Mouse (Mus musculus) CD8-positive naive resting alpha-beta T cell, adult 2 months (primary cell): ENCODE measurements around the gene Ctdsp2.
A peak's percentile ranks its signal among the peaks of the same experiment; 100 is the strongest.

Source experiments
- DNase-seq, 2 experiments: peaks; one replicate each; pipeline ENCODE4 v3.0.0; 2022; ENCODE audit warnings: low read depth in 2 of 2, low spot score in 2 of 2

The Ctdsp2 gene

DNA sequence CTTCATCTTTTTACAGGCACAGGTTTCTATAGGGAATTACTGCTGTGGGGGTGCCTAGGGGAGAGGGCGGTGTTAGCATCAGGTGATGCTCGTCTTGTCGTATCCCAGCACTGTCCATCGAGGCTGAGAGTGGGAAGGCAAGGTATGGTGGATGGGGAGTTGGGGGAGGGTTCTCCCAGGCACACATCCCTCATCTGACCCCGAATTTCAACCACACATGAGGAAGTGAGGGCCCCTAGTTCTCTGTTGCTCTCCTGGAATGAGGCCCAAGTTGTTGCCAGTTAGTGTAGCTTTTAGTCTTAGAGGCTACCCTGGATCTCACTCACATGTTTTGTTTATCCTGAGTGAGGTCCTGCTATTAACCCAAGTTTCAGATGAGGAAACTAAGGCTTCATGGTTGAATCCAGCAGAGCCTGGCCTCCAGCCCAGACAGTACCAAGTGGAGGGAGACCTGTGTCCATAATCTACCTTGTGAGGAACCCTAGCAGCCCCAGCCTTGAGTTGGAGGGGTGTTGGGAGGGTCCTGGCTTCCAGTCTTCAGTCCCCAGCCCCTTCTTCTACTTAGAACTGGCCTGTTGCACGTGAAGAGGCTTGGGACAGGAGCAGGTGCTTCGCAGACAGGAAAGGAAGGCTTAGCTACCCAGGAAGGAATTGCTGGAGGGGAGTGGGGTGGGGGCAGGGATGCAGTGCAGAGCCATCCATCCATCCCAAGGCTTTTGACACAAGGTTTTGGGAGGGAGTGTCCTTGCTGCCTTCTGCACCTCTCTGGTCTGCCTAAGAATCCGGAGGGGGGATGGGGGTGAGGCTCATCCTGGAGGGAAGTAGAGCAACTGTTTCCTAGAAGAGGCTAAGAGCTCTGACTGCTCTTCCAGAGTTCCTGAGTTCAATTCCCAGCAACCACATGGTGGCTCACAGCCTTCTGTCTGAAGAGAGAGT, 8.9 kb downstream of the Ctdsp2 start:
- DNase-seq = no peak

DNA sequence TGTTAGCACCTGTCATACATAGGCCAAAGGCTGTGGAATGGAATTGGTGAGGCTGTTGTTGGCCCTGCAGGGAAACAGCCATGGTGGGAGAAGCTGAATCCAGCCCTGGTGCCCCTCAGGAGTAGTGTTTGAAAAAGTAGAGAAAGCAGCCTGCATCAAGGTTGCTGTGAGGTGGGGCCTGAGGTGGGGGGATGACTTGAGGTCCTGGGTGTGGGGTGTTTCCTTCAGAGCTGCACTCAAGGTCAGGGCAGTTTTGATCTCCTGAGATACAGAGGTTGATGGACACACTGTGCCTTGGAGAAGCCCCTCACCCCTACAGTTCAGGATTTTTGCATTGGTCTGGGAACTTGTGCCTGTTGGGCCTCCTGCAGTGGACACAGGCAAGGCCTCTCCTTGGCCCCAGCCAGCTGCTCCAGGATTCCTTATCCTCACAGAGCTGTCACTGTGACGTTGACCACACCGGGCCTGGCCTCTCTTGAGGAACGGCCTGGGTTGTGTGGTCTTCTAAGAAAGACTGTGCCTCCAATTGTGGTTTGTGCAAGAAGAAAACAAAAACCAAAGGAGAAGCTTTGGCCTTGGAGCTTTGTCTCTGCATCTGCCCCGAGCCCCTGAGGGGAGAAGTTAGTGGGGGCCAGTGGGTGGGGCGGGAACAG, 10.1 kb downstream of the Ctdsp2 start:
- no peak for DNase-seq

DNA sequence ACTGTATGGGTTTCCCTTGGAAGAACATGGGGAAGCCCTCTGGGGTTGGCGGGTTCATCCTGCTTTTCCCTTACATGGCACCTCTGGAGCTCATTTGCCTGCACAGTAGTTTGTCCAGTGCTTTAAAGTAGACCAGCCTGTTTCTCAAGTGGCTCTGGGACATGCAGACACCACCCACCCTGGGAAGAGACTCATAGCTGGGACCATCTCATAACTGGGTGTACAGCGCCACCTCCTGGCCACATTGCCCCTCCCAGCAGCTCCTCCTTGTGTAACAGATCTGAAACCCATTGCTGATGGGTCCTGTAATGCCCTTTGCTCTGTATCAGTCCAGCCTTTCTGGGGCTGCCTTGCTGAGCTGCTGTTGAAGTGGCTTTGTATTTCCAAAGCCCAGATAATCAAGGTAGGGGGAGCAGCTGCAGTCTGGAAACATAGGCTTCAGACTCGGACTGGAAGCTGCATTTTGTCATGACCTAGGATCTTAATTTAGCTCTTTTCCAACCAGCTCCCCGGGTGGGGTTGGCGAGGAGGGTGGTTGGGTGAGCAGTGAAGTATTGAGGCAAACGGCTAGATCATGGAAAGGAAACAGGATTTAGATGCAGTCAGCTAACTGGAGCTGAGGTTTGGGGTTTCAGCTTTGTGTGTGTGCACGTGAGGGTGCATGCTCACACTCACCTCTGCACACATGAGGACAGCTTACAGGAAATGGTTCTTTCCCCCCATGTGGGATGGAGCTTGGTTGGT, 12.0 kb downstream of the Ctdsp2 start:
- peak; percentile 83 to 85 for DNase-seq

DNA sequence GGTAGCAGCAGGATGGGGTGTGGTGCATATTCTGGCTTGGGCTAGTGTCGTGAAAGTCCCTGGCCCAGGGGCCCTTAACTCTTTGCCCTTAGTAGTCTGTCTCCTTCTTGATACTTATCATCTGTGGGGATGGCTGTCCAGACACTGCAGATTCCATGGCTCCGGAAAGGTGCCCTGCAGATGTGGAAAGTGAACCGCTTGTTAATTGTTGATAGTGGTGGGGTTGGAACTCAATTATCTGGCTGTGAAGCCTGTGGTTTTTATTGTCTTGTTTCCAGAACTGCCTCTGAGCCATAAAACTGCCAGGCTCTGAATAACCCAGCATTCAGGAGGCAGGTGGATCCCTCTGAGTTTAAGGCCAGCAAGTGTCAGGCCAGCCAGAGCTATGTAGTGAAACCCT, 13.2 kb downstream of the Ctdsp2 start:
- no peak for DNase-seq

DNA sequence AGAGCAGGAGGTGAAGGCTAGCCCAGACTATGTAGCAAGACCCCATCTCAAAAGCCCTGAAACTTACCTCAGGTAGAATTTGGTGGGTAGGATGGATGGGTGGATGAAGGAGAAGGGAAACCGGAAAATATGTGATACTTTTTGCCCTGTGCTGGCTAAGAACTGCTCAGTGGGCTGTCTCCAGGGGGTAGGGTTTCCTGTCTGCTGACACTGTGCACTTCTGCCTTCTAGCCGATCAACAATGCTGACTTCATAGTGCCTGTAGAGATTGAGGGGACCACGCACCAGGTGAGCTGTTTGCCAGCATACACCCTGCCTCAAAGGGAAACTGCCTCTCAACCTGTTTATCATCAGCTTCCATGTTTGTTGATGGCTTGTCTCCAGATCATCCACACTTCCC, 15.1 kb downstream of the Ctdsp2 start:
- DNase-seq = no peak

DNA sequence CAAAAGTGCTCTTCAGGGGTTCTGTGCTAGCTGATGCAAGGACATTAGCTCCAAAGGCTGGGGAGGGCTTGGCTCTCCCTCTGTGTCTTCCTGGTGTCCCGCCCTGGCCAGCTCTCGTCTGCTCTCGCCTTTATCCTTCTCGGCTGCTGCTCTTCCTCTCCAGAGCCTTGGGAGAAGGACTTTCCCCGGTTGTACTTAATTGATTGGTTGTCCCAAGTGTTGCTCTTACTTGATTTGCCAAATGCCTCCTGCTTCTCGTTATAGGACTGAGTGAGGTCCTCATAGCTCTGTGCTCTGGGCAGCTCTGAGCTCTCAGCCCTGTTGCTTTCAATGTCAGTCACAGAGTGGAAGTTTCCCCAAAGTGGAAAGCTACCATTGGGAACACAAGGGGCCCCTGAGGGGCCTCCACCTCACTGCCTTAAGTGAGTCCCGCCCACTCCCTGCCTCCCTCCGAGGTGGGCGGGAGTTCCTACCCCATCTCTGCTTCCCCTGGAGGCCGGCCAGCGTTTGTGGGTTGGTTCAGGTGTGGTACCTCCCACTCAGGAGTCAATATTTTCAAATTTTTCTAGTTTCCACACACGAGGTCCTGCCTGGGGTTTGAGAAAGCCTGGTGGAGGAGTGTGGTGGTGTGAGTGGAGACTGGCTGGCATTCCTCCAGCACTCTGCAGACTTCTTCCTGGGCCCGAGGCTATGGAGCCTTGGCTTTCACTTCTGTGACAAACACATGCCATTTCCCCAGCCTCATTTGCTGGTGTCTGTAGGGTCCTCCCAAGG, 19.0 kb downstream of the Ctdsp2 start:
- no peak for DNase-seq

DNA sequence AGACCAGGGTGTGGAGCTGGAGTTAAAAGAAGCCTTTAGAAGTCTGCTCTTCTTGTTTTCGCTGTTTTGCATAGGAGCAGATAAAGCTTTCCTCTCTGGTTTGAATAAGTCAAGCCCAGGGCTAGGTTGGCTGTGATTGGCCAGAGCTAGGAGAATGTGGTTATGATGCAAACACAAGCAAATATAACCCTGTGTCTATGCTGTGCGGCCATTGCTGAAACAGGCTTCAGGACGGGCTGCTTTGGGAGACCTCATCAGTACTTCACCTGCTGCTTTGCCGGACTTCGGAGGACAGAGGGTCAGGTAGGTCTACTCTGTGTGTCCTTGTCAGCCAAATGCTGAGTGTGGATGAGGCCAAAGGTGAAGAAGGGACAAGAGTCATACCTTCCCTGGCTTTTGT, 22.0 kb downstream of the Ctdsp2 start, which contains the start of gene Avil:
Gene Avil (plus strand): TSS at position 181 of the 400 bp plus-strand sequence.
- no peak for DNase-seq

DNA sequence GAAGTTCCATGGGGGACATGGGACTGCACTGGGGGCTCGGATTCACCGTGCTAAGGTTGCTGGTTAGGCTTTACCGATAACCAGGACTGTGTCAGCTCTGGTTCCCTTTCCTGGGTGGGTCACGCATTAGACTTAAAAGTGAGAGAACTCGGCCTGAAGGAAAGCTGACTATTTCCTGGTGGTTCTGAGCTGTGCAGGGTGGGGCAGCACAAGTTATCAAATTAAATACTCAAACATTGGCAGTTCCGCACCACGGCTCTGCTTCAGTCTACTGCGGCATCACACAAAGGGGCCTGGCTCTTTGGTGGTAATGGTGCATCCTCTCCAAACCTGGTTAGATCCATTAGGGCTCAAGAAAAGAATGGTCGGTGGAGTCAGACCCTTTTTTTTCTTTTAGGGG, 22.8 kb downstream of the Ctdsp2 start:
- DNase-seq = no peak

DNA sequence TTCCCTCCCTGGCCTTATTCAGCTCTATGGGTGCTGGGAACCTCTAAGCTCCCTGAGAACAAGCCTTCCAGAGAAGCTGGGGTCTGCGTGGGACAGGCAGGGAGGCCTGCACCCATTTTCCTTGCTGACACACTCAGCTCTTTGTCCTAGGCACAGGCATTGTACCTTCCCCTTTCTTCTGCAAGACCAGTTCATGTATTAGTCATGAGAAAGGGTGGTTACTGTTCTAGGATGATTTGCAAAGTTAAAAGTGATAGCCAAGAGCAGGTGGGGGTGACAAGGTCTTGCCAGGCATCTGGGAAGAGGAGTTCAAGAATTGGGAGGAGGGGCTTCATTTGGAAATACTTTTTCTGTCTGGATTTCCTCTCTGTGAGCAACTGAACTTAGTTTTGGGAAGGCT, 23.5 kb downstream of the Ctdsp2 start:
- no peak for DNase-seq

DNA sequence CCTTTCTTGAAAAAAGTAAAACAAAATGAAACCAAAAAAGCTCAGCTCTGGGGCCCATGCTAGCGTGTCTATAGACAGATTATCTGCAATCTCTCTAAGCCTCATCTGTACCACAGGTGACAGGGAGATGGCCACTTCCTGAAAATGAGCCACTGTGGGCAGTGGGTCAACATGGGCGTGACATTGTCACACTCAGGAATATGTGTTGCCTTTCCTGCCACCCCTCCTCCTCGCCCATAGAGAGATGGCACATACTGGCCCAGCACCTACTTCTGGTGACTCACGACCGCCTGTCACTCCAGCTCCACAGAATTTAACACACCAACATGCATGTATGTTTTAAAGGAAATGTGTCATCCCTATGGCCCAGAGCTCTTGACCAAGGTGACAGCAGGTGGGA, 24.2 kb downstream of the Ctdsp2 start:
- no peak for DNase-seq

DNA sequence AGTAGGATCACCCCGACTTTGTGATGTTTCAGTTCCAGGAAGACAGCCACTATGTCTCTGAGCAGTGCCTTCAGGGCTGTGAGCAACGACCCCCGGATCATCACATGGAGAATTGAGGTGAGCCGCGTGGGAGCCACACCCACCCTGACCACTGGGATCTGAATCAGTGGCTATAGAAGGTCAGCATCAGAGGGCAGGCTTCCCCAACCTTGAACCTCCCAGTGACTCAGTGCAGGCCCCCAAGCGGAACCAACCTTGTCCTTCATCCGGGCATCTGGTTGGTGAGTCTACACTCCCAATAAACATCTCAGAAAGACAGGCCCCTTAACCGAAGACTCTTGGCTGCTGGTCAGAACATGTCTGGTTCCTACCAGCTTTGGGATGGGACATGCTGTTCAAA, 24.8 kb downstream of the Ctdsp2 start:
- no peak for DNase-seq

DNA sequence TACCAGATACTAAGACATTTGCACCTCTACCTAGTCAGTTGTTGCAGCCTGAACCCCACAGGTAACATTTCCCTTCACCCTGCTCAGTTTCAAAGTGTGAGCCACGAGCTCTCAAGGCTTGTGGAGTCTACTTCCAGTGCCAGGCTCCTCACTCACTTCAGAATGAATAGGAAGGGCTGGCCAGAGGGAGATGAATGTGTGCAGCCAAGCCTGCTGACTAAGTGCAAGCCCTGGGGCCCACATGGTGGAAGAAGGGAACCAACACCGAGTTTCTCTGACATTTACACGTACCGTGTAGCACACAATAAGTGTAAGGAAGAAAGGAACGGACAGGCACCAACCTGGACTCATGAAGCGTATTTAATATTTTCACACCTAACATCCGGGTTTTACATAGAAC, 25.3 kb downstream of the Ctdsp2 start:
- no peak for DNase-seq

DNA sequence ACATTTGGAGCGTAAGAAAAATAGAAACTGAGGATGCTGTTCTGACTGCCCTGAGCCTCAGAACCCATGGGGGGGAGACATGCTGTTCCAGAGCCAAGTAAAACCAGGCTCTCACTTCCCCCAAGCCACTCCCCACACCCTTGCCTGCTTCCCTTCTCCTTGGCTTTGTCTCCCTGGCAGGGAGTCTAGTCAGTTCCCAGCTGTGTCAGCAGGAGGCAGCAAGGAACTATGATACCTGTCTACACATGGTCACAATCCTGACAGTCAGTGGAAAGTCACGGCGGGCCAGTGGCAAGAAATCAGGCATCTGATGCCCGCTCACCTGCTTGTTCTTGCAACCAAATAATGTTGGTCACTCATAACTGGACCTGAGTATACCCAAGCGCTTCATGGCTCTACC, 38.0 kb downstream of the Ctdsp2 start:
- no peak for DNase-seq

DNA sequence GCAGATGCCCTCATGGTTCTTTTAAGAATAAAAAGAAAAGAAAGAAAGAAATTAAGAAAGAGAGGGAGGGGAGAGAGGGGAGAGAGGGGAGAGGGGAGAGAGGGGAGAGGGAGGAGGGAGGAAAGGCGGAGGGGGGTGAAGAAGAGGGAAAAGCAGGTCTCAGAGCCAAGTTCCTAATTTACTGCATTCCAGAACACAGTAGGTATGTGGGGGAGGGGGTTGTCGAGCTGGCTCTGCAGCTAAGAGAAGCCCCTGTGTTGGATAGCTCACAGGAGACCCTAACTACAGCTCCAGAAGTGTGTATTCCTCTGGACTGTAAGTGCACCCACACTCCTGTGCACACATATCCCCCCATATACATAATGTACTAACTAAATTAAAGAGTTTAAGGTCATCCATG, 38.6 kb downstream of the Ctdsp2 start:
- no peak for DNase-seq

DNA sequence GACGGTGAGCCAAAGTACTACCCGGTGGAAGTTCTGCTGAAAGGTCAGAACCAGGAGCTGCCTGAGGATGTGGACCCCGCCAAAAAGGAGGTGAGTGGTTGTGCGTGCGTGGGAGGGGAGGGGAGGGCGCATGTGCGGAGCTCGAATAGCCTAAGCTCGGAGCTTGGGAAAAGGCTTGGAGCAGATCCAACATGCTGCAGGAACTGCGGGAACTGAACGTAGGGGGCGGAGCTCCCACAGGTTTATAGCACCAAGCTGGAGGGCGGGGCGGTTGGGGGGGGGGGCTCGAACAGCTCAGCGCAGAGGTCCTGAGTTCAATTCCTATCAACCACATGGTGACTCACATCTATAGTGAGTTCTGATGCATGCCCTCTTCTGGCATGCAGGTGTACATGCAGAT, 39.9 kb downstream of the Ctdsp2 start:
- DNase-seq = no peak

DNA sequence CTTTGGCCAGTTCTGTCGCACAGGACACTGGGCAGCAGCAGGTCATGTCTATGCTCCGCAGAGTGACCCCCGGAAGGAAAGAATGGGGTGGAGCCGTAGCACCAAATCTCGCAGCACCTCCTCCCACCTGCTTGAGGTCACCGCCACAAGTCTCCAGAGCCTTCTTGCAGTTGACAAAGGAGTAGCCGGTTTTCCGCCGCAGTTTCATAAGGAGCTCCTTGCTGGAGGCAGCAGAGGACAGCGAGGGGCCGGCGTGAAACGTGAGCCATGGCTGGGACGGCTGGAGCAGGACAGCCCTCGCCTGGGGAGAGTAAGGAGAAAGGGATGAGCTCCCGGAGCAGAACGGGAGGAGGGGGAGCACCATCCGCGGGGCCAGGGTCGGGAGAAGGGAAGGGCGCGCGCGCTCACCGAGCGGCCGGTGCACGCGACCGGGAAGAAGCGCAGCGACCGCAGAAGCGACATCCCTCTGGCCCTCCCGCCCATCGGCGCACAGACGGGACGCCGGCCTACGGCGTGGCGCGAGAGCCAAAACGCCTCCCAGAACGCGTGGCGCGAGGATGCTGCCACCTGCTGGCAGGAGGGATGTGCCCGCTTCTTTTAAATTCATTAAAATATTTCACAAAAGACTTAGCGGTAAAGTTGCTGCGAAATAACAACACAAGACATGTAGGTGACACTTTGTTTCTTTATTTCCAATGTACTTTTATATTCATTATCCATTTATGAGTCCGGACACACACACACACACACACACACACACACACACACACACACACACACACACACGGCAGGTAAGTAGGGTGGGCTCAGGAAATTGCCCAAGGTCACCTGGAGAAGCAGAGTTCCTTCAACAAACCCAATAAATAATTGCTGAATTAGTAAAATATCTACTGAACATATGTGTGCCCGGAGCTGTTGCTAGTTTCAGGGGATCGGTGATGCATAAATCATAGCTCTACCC, 52.1 kb downstream of the Ctdsp2 start, which contains the start of gene Tsfm:
Gene Tsfm (minus strand): TSS at position 505 of the 961 bp plus-strand sequence.
- peak; percentile 82 to 86 for DNase-seq

DNA sequence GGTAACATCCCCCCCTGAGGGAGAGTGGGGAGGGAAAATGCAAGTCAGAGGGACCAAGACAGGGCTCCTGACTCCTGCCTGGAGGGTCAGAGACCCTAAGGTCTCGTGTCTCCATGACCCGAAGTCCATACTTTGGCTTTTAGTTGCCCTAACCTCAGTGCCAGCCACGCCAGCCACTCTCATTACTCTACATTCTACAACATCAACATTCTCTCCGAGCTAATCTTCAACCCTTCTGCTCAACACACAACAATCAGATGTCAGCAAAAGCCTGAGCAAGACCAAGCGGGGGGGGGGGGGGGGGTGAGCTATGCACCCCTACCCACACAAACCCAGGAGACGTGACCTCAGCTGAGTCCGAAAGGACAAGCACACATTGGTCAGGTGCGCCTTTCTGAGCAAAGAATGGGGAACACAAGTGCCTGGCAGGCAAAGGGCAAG, 54.8 kb downstream of the Ctdsp2 start:
- no peak for DNase-seq

DNA sequence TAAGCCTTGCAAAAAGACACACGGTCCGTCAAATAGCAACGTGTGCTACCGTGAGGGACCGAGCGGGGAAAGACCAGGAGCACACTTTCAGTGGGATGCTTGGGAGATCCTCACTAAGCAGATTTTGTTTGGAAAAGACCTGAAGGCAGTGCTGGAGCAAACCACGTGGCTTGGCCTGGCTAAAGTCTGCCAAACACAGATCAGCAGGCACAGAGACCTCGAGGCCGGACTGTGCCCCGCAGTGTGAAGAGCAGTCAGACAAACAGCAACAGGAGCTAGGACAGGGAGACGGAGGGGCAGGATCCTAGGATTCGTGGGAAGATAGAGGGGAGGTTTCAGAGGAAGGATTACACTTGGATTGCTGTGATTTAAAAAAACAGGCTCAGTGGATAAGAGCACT, 57.8 kb downstream of the Ctdsp2 start:
- DNase-seq = no peak

DNA sequence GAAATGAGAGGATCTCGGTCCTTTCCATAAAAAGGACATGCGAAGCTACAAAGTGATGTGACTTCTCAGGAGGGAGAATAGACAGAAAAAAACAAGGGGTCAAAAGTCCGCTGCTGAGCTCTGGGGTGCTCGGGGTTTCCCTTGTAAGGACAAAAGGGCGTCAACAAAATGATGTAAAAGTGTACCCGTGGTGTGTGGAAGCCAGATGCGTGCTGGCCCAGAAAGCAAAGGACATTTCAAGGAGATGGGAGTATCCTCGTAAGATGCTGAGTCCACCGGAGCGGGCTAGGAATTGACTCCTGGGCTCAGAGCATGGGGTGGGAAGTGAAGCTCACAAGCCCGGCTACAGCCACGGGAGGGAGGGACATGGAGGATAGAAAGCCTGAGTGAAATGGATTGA, 59.1 kb downstream of the Ctdsp2 start:
- DNase-seq = no peak
